Comparison of ENCODE assay signal across 10 mouse cellular contexts in the genomic region with DNA sequence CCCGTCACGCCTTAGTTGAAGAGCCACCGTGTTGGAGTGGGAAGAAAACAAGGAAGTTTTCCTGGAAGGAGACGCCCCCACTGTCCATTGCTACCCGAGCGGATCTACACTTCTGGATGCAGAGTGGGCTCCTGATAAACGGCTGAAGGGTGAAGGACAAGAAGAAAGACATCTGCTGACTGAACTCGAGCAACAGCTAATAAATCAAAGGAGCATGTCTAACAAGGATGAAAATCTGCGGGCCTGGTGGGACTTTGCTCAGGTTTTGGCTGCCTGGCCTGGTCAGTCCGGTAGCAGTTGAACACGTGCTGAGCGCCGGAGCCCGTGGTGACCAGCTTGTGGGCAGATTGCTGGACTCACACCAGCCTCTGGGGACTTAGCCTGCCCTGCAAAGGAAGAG. TPM values are rescaled to one million over a fixed set of nuclear protein-coding genes. Genes with fewer than 3 reads are reported as not detected.
A peak's percentile ranks its signal among the peaks of the same experiment; 100 is the strongest.
DNase-seq lines count a peak whose midpoint lies in the region; ATAC-seq and TF ChIP-seq lines count a peak whose summit lies in the region.
"Had no signal": no experiment of that assay in that cellular context is flagged by ENCODE, and none has a peak within 500 bp of the region (broad histone marks: within the 10 kb centered on the region; RNA-seq: fewer than 3 reads in every experiment).

No protein-coding gene starts in this region.

- H3K27ac ChIP-seq in heart, embryonic 10.5 days = no peak overlapping the region; the same call in 1 of the 2 replicates
- peak overlapping the region; percentile 55 for H3K27ac ChIP-seq in MEL (ENCODE audit: control insufficient read depth, low read depth, low read length)
- 0 out of 2 replicates have a peak overlapping the region, but pooled peaks have one; percentile 27 for H3K27ac ChIP-seq in intestine, embryonic 15.5 days
- H3K27ac ChIP-seq in midbrain, embryonic 10.5 days (replicated peaks) = peak overlapping the region; percentile 63; the same call in 1 of the 2 replicates

- intact Hi-C loops in heart, postnatal 10 days (cut with DNase I) = no loop called here

- peak overlapping the region; percentile 34 for H3K4me2 ChIP-seq in intestine, embryonic 15.5 days (replicated peaks)

- DNase-seq in heart, embryonic 10.5 days (ENCODE audit: low spot score) = no peak
- DNase-seq in heart, postnatal 10 days = no peak
- peak; percentile 33 for DNase-seq in MEL (ENCODE audit: low read depth, low spot score)
- no peak for DNase-seq in midbrain, embryonic 10.5 days (ENCODE audit: low spot score)
- no peak for DNase-seq in gastrocnemius, postnatal 4 days (ENCODE audit: low spot score in 2 of 2)
- no peak for DNase-seq in frontal cortex, adult 2 months (ENCODE audit: extremely low spot score in 1 of 2, low spot score in 1 of 2)
- no peak for DNase-seq in gastrocnemius, postnatal 25 days
- DNase-seq: heart, postnatal 4 days had no signal

- peaks cover 10% of the 10 kb centered on the region for H3K27me3 ChIP-seq in heart, embryonic 10.5 days (ENCODE audit: insufficient read depth, poor library complexity, severe bottlenecking)
- H3K27me3 ChIP-seq in MEL (ENCODE audit: control insufficient read depth in 1 of 2, insufficient read depth in 2 of 2, low read length in 2 of 2) = no peaks in the 10 kb centered on the region
- no peaks in the 10 kb centered on the region for H3K27me3 ChIP-seq in intestine, embryonic 15.5 days (replicated peaks)
- H3K27me3 ChIP-seq in midbrain, embryonic 10.5 days (ENCODE audit: low read depth, poor library complexity, severe bottlenecking) = peaks cover 6% of the 10 kb centered on the region; the same call in 1 of the 2 replicates

- peak; percentile 19; the same call in 1 of the 2 replicates for ATAC-seq in intestine, embryonic 15.5 days

- no peak for TF ChIP-seq POLR2A in MEL (IDR thresholded peaks at IDR 0.05; ENCODE audit: control insufficient read depth in 1 of 2, insufficient read depth in 1 of 2, low read depth in 1 of 2, low read length in 2 of 2, poor library complexity in 1 of 2)

- peaks cover 36% of the 10 kb centered on the region for H3K4me1 ChIP-seq in heart, embryonic 10.5 days
- peaks cover 5 to 17% of the 10 kb centered on the region in 2 experiments for H3K4me1 ChIP-seq in MEL (ENCODE audit: control insufficient read depth in 1 of 2, insufficient read depth in 2 of 2, low read length in 2 of 2)
- peaks cover 24% of the 10 kb centered on the region for H3K4me1 ChIP-seq in intestine, embryonic 15.5 days (replicated peaks)
- H3K4me1 ChIP-seq in midbrain, embryonic 10.5 days = peaks cover 22% of the 10 kb centered on the region

- peak overlapping the region; percentile 42 for H3K4me3 ChIP-seq in heart, embryonic 10.5 days
- H3K4me3 ChIP-seq in MEL (ENCODE audit: control insufficient read depth in 1 of 2, insufficient read depth in 1 of 2, low read depth in 2 of 2, low read length in 2 of 2) = peak overlapping the region; percentile 80 to 94
- no peak overlapping the region for H3K4me3 ChIP-seq in intestine, embryonic 15.5 days (replicated peaks)
- peak overlapping the region; percentile 43 for H3K4me3 ChIP-seq in midbrain, embryonic 10.5 days

- no peaks in the 10 kb centered on the region for H3K36me3 ChIP-seq in heart, embryonic 10.5 days
- H3K36me3 ChIP-seq in MEL (ENCODE audit: control insufficient read depth in 1 of 2, insufficient read depth in 2 of 2, low read length in 2 of 2) = peaks cover 0 to 12% of the 10 kb centered on the region in 2 experiments; a peak in 2 of 4 replicates
- no peaks in the 10 kb centered on the region for H3K36me3 ChIP-seq in intestine, embryonic 15.5 days
- H3K36me3 ChIP-seq in midbrain, embryonic 10.5 days = no peaks in the 10 kb centered on the region

- TF ChIP-seq EP300 in MEL (IDR thresholded peaks at IDR 0.05; ENCODE audit: low read depth in 1 of 2, low read length in 2 of 2) = 0 out of 4 replicates have a peak, but pooled peaks of 1 of the 2 experiments have one; percentile 4

- no peak for TF ChIP-seq CTCF in MEL (IDR thresholded peaks at IDR 0.05 in 2 of 3, conservative IDR thresholded peaks at IDR 0.05 in 1 of 3; ENCODE audit: control insufficient read depth in 1 of 3, insufficient read depth in 1 of 3, low read depth in 2 of 3, low read length in 3 of 3, poor library complexity in 1 of 3, severe bottlenecking in 1 of 3)

- H3K9ac ChIP-seq in MEL (ENCODE audit: control insufficient read depth, low read depth, low read length, poor library complexity, severe bottlenecking) = peak overlapping the region; percentile 81
- H3K9ac ChIP-seq in intestine, embryonic 15.5 days = no peak overlapping the region

- no peaks in the 10 kb centered on the region; the same call in 1 of the 2 replicates for H3K79me2 ChIP-seq in MEL (ENCODE audit: control insufficient read depth, insufficient read depth, low read length, poor library complexity)

- WGBS in heart, embryonic 10.5 days = 62% methylated on average over 14 of the region's 14 CpGs
- 42% methylated on average over 14 of the region's 14 CpGs for WGBS in intestine, embryonic 15.5 days
- 72% methylated on average over 14 of the region's 14 CpGs for WGBS in midbrain, embryonic 10.5 days

- H3K9me3 ChIP-seq in heart, embryonic 10.5 days = no peaks in the 10 kb centered on the region
- H3K9me3 ChIP-seq in MEL (replicated peaks; ENCODE audit: insufficient read depth, low read length) = no peaks in the 10 kb centered on the region
- no peaks in the 10 kb centered on the region for H3K9me3 ChIP-seq in intestine, embryonic 15.5 days
- H3K9me3 ChIP-seq in midbrain, embryonic 10.5 days (replicated peaks) = no peaks in the 10 kb centered on the region

- no peak for TF ChIP-seq RAD21 in MEL (IDR thresholded peaks at IDR 0.05; ENCODE audit: low read depth, low read length)

TF ChIP-seq in MEL, 35 proteins besides CTCF, POLR2A, EP300 and RAD21:
- TF ChIP-seq MXI1 (IDR thresholded peaks at IDR 0.05; ENCODE audit: low read depth, low read length) (no peak), ELF1 (IDR thresholded peaks at IDR 0.05; ENCODE audit: low read depth, low read length) (no peak), ZC3H11A (IDR thresholded peaks at IDR 0.05; ENCODE audit: low read depth, low read length) (no peak), SIN3A (IDR thresholded peaks at IDR 0.05; ENCODE audit: low read length) (no peak), NELFE (IDR thresholded peaks at IDR 0.05; ENCODE audit: low read depth, low read length) (no peak), TAL1 (IDR thresholded peaks at IDR 0.05; ENCODE audit: low read length) (no peak)

RNA-seq across cellular contexts. Expression of a gene that starts 0.6 kb away (rescaled TPM):
- 1.2 and 1.3 TPM in 2 replicates for polyA plus RNA-seq in heart, embryonic 10.5 days (2016; fragmentation: Nextera tagmentation; extraction: Ambion mirVana)
- under 1 TPM in 1 of 2 experiments, not detected in 1; 0.25 TPM for total RNA-seq in heart, postnatal 10 days (2021)
- 0.58 and 0.65 TPM in 2 replicates for total RNA-seq in MEL (2012; rRNA removed)
- 1 to 10 TPM in 1 of 2 experiments, not detected in 1; 4.9 TPM for polyA plus RNA-seq in MEL (2012; ENCODE audit: insufficient read depth in 1 of 2, insufficient read length in 2 of 2, low read depth in 1 of 2, low replicate concordance in 2 of 2, missing spikeins in 1 of 2)
- 2.2 TPM in 2 replicates for polyA plus RNA-seq in intestine, embryonic 15.5 days (2015; fragmentation: Nextera tagmentation; extraction: Ambion mirVana)
- 1.3 and 1.8 TPM in 2 replicates for polyA plus RNA-seq in midbrain, embryonic 10.5 days (2016; fragmentation: Nextera tagmentation; extraction: Ambion mirVana)
- total RNA-seq in gastrocnemius, postnatal 4 days (2021) = 1 to 10 TPM; 4.1 to 5.3 TPM
- polyA plus RNA-seq in frontal cortex, adult 2 months (2012; rRNA removed) = 4.7 and 7.6 TPM in 2 replicates
- total RNA-seq in gastrocnemius, postnatal 25 days (2021) = under 1 TPM in 1 of 2 experiments, not detected in 1; 0.54 TPM
- total RNA-seq: neutrophil, adult 5-6 weeks had no signal

RNA-seq across cellular contexts. Expression of a gene that starts 29.1 kb away (rescaled TPM):
- polyA plus RNA-seq in heart, embryonic 10.5 days (2016; fragmentation: Nextera tagmentation; extraction: Ambion mirVana) = not detected in 2 replicates
- not detected for total RNA-seq in heart, postnatal 10 days (2021)
- total RNA-seq in MEL (2012; rRNA removed) = not detected in 2 replicates
- under 1 TPM in 1 of 2 experiments, not detected in 1; 0.06 TPM for polyA plus RNA-seq in MEL (2012; ENCODE audit: insufficient read depth in 1 of 2, insufficient read length in 2 of 2, low read depth in 1 of 2, low replicate concordance in 2 of 2, missing spikeins in 1 of 2)
- 0.30 and 0.63 TPM in 2 replicates for polyA plus RNA-seq in intestine, embryonic 15.5 days (2015; fragmentation: Nextera tagmentation; extraction: Ambion mirVana)
- not detected in 2 replicates for polyA plus RNA-seq in midbrain, embryonic 10.5 days (2016; fragmentation: Nextera tagmentation; extraction: Ambion mirVana)
- total RNA-seq in gastrocnemius, postnatal 4 days (2021) = not detected
- polyA plus RNA-seq in frontal cortex, adult 2 months (2012; rRNA removed) = not detected in 2 replicates
- total RNA-seq in gastrocnemius, postnatal 25 days (2021) = not detected
- total RNA-seq: heart, postnatal 4 days; neutrophil, adult 5-6 weeks had no signal

RNA-seq across cellular contexts. Expression of a gene that starts 32.5 kb away (rescaled TPM):
- 0.85 and 2.0 TPM in 2 replicates for polyA plus RNA-seq in heart, embryonic 10.5 days (2016; fragmentation: Nextera tagmentation; extraction: Ambion mirVana)
- total RNA-seq in heart, postnatal 10 days (2021) = 10 to 100 TPM; 23.5 to 24.2 TPM
- total RNA-seq in MEL (2012; rRNA removed) = 0.19 and 0.20 TPM in 2 replicates
- under 1 TPM in 1 of 2 experiments, not detected in 1; 0.88 TPM for polyA plus RNA-seq in MEL (2012; ENCODE audit: insufficient read depth in 1 of 2, insufficient read length in 2 of 2, low read depth in 1 of 2, low replicate concordance in 2 of 2, missing spikeins in 1 of 2)
- 1.3 and 1.5 TPM in 2 replicates for polyA plus RNA-seq in intestine, embryonic 15.5 days (2015; fragmentation: Nextera tagmentation; extraction: Ambion mirVana)
- polyA plus RNA-seq in midbrain, embryonic 10.5 days (2016; fragmentation: Nextera tagmentation; extraction: Ambion mirVana) = 0.60 and 0.62 TPM in 2 replicates
- 10 to 100 TPM; 19.6 to 20.1 TPM for total RNA-seq in gastrocnemius, postnatal 4 days (2021)
- polyA plus RNA-seq in frontal cortex, adult 2 months (2012; rRNA removed) = 1.4 and 1.8 TPM in 2 replicates
- 10 to 100 TPM; 22.8 to 35.7 TPM for total RNA-seq in gastrocnemius, postnatal 25 days (2021)
